Mouse (Mus musculus): ENCODE measurements around the gene Med19. TPM values are rescaled to one million over a fixed set of nuclear protein-coding genes. Genes with fewer than 3 reads are reported as not detected.

Med19 gene
- polyA plus RNA-seq, 1 experiment from 2014 or later = 17.1 TPM

DNA sequence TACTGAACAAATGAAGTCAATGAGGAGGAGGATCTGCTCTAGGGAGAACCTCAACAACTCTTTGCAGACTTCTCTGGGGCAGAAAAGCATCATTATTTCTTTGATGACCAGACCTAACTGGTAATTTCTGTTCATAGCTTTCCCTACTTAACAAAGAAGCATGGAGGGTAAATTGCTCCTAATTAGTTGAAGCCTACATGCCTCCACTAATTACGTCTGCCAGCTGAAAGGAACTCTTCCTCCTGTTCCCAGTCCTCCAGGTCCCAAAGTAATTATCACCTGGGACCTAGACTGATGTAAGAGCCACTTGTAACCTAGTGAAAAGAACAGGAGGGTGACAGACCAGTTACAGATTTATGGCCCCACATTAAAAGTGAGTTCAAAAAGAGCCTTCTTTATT, 29.3 kb downstream of the Med19 start:
- H3K9me3 ChIP-seq (replicated peaks; ENCODE audit: control insufficient read depth, low read length) = no peaks in the 10 kb centered on the region
- 83% methylated on average over 1 of the region's 1 CpGs for WGBS (ENCODE audit: insufficient replicate concordance)
- no peak overlapping the region for H3K4me3 ChIP-seq (ENCODE audit: low read depth, low read length)
- H3K4me2 ChIP-seq (ENCODE audit: low read depth, low read length) = no peak overlapping the region
- no peak overlapping the region for H3K27ac ChIP-seq (ENCODE audit: low read length)
- H3K36me3 ChIP-seq (ENCODE audit: control insufficient read depth, insufficient read depth) = peaks cover 36% of the 10 kb centered on the region
- H3K9ac ChIP-seq (ENCODE audit: low read depth, low read length) = no peak overlapping the region
- peaks cover 24% of the 10 kb centered on the region for H3K4me1 ChIP-seq (ENCODE audit: control insufficient read depth, low read depth, low read length)
- no peak for ATAC-seq (ENCODE audit: low read depth)
- H3K27me3 ChIP-seq (ENCODE audit: control insufficient read depth, insufficient read depth, low read depth, low read length) = no peaks in the 10 kb centered on the region

DNA sequence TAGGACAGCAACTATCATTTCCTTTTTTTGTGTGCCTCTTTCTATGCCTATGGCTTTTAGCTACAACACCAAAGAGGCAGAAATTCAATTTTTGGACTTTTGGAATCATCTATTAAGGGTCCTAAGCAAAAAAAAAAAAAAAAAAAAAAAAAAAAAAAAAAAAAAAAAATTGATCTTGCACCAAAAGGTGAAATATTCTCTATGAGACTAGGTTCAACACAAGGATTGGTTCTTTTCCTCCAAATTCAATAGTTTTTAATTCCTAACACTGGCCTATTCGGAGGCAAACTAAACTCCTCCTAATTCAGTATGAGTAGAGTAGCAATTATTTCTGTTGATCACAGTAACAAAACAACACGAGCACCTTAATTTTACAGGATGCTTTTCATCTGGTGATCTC, 33.7 kb downstream of the Med19 start:
- ATAC-seq (ENCODE audit: low read depth) = no peak
- Histone ChIP-seq H3K9ac (ENCODE audit: low read depth, low read length) (no peak overlapping the region), H3K9me3 (replicated peaks; ENCODE audit: control insufficient read depth, low read length) (no peaks in the 10 kb centered on the region), H3K4me2 (ENCODE audit: low read depth, low read length) (0 out of 2 replicates have a peak overlapping the region, but pooled peaks have one; percentile 13), H3K36me3 (ENCODE audit: control insufficient read depth, insufficient read depth) (peaks cover 29% of the 10 kb centered on the region), H3K4me3 (ENCODE audit: low read depth, low read length) (no peak overlapping the region), H3K4me1 (ENCODE audit: control insufficient read depth, low read depth, low read length) (peaks cover 23% of the 10 kb centered on the region), H3K27me3 (ENCODE audit: control insufficient read depth, insufficient read depth, low read depth, low read length) (no peaks in the 10 kb centered on the region), H3K27ac (ENCODE audit: low read length) (no peak overlapping the region)
- WGBS (ENCODE audit: insufficient replicate concordance) = 88% methylated on average over 2 of the region's 2 CpGs

- Histone ChIP-seq H3K36me3 (ENCODE audit: control insufficient read depth, insufficient read depth) (peaks cover 16% of the 10 kb centered on the region), H3K4me1 (ENCODE audit: control insufficient read depth, low read depth, low read length) (peaks cover 23% of the 10 kb centered on the region), H3K27ac (ENCODE audit: low read length) (peak overlapping the region; percentile 98), H3K9ac (ENCODE audit: low read depth, low read length) (peak overlapping the region; percentile 99), H3K9me3 (replicated peaks; ENCODE audit: control insufficient read depth, low read length) (no peaks in the 10 kb centered on the region), H3K4me3 (ENCODE audit: low read depth, low read length) (peak overlapping the region; percentile 99), H3K4me2 (ENCODE audit: low read depth, low read length) (peak overlapping the region; percentile 73), H3K27me3 (ENCODE audit: control insufficient read depth, insufficient read depth, low read depth, low read length) (no peaks in the 10 kb centered on the region)
- WGBS (ENCODE audit: insufficient replicate concordance) = under 1% methylated on average over 25 of the region's 26 CpGs
- ATAC-seq (ENCODE audit: low read depth) = no peak
These were observed 36.2 kb downstream of the Med19 start for GRCm38 (mm10) chr2:84714422-84714810.

DNA sequence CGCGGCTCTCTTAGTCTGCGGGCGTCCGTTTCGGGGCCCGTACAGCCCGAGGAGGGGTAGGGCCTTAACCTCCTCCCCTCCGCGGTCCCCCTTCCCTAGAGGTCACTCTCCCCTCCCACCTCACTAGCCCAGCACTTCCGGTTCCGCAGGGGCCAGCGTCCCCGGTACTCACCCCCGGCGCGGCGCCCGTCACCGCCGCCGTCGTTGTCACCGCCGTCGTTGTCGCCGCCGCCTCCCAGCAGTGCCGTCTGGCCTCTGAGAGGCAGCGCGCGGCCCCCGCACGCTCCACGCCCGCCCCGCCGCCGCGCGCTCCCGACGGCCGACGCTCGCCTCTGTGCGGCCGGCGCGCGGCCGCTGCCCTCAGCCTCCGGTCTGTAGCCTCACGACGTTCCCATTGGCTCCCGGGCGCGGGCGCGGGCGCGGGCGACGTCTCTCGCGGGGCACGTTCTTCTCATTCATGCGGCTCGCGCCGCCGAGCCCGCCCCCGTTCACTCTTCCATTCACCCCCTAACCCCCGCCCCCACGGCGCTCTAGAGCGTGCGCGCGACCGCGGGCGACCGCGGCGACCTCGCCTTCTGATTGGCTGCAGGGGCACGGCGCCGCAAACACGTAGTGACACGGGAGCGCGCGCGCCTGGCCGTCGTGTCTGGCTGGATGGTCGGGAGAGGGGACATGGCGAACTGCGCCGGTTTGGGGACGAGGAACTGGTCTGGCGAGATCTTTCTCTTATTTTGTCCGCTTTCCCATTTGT, 36.8 kb downstream of the Med19 start, which contains the start of gene Zdhhc5:
Gene Zdhhc5, minus strand, starts transcription at position 370 of the 751 bp plus-strand sequence.
- H3K4me3 ChIP-seq (ENCODE audit: low read depth, low read length) = peak within 1 kb of the TSS; percentile 99
- peak within 1 kb of the TSS; percentile 96 for H3K4me2 ChIP-seq (ENCODE audit: low read depth, low read length)
- H3K4me1 ChIP-seq (ENCODE audit: control insufficient read depth, low read depth, low read length) = peaks cover 22% of the 10 kb centered on the region
- peak; percentile 89 for ATAC-seq (ENCODE audit: low read depth)
- H3K36me3 ChIP-seq (ENCODE audit: control insufficient read depth, insufficient read depth) = peaks cover 12% of the 10 kb centered on the region
- WGBS (ENCODE audit: insufficient replicate concordance) = under 1% methylated on average over 106 of the region's 107 CpGs
- peak within 1 kb of the TSS; percentile 98 for H3K27ac ChIP-seq (ENCODE audit: low read length)
- H3K9ac ChIP-seq (ENCODE audit: low read depth, low read length) = peak within 1 kb of the TSS; percentile 99
- no peaks in the 10 kb centered on the region for H3K27me3 ChIP-seq (ENCODE audit: control insufficient read depth, insufficient read depth, low read depth, low read length)
- H3K9me3 ChIP-seq (replicated peaks; ENCODE audit: control insufficient read depth, low read length) = no peaks in the 10 kb centered on the region

- H3K4me3 ChIP-seq (ENCODE audit: low read depth, low read length) = peak overlapping the region; percentile 99
- peak overlapping the region; percentile 96 for H3K4me2 ChIP-seq (ENCODE audit: low read depth, low read length)
- ATAC-seq (ENCODE audit: low read depth) = peak; percentile 81
- no peaks in the 10 kb centered on the region for H3K27me3 ChIP-seq (ENCODE audit: control insufficient read depth, insufficient read depth, low read depth, low read length)
- peaks cover 4% of the 10 kb centered on the region for H3K36me3 ChIP-seq (ENCODE audit: control insufficient read depth, insufficient read depth)
- H3K9ac ChIP-seq (ENCODE audit: low read depth, low read length) = peak overlapping the region; percentile 99
- H3K4me1 ChIP-seq (ENCODE audit: control insufficient read depth, low read depth, low read length) = peaks cover 20% of the 10 kb centered on the region
- under 1% methylated on average over 33 of the region's 33 CpGs for WGBS (ENCODE audit: insufficient replicate concordance)
- H3K9me3 ChIP-seq (replicated peaks; ENCODE audit: control insufficient read depth, low read length) = no peaks in the 10 kb centered on the region
- H3K27ac ChIP-seq (ENCODE audit: low read length) = peak overlapping the region; percentile 98
These were observed 37.6 kb downstream of the Med19 start for GRCm38 (mm10) chr2:84715562-84716361.

DNA sequence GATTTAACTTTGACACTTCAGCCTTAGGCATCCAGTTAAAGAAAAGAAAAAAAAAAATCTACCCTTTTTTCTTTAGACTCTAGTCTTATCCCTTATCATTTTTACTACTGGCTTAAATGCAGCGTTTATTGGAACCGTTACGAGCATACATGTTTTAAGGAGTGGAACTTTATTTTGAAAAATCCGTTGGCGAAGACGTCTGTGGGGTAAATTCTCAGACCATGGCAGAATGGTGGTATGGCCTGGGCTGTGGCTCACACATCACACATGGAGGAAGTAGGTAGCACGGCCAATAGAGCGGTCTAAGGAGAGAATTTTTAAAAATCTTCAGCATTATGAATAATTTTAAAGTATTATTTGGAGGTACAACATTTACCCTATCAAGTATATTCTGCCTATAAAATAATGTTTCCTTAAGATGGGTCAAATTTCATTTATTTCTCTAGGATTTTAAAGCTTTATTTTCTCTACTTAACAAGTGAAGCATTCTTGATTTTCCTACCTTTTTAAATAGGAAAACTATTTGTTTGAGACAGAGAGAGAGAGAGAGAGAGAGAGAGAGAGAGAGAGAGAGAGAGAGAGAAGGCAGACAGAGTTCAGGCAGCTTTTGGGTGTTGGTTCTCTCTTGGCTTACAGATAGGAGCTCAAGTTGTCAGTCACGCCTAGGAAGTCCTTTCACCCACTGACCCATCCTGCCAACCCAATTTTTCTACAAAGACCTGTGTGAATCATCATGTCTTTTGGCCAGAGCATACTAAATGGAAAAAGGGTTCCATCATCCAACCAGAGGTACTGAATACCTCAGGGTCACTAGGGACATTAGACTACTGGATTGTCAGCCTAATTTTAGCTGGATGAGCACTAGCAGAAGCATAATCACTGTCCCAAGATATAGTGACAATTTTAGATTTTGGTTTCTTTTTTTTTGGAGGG, 38.5 kb downstream of the Med19 start:
- Histone ChIP-seq H3K36me3 (ENCODE audit: control insufficient read depth, insufficient read depth) (peaks cover 7% of the 10 kb centered on the region), H3K4me2 (ENCODE audit: low read depth, low read length) (peak overlapping the region; percentile 96), H3K4me3 (ENCODE audit: low read depth, low read length) (peak overlapping the region; percentile 99), H3K9ac (ENCODE audit: low read depth, low read length) (peak overlapping the region; percentile 99), H3K9me3 (replicated peaks; ENCODE audit: control insufficient read depth, low read length) (no peaks in the 10 kb centered on the region), H3K27me3 (ENCODE audit: control insufficient read depth, insufficient read depth, low read depth, low read length) (no peaks in the 10 kb centered on the region), H3K4me1 (ENCODE audit: control insufficient read depth, low read depth, low read length) (peaks cover 27% of the 10 kb centered on the region), H3K27ac (ENCODE audit: low read length) (peak overlapping the region; percentile 98)
- no peak for ATAC-seq (ENCODE audit: low read depth)
- WGBS (ENCODE audit: insufficient replicate concordance) = 14% methylated on average over 9 of the region's 9 CpGs

DNA sequence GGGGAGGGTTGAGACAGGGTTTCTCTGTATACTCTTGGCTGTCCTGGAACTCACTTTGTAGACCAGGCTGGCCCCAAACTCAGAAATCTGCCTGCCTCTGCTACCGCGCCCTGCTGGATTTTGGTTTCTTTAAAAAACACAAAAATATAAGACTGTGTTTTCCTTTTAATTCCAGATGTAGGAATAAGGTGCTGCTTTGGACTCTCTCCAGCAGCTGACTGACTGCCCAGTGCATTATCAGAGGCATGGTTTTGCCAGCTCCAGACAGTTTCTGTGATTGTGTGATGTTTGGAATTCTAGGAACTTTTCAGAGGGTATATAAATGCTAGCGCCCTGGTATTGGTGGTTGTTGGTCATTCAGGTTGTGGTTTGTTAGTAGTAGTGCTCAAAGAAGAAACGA, 39.2 kb downstream of the Med19 start:
- Histone ChIP-seq H3K4me2 (ENCODE audit: low read depth, low read length) (peak overlapping the region; percentile 96), H3K9me3 (replicated peaks; ENCODE audit: control insufficient read depth, low read length) (no peaks in the 10 kb centered on the region), H3K4me1 (ENCODE audit: control insufficient read depth, low read depth, low read length) (peaks cover 26% of the 10 kb centered on the region), H3K9ac (ENCODE audit: low read depth, low read length) (no peak overlapping the region; the same call in 1 of the 2 replicates), H3K27me3 (ENCODE audit: control insufficient read depth, insufficient read depth, low read depth, low read length) (no peaks in the 10 kb centered on the region), H3K36me3 (ENCODE audit: control insufficient read depth, insufficient read depth) (peaks cover 9% of the 10 kb centered on the region), H3K27ac (ENCODE audit: low read length) (peak overlapping the region; percentile 91), H3K4me3 (ENCODE audit: low read depth, low read length) (no peak overlapping the region)
- no peak for ATAC-seq (ENCODE audit: low read depth)
- 83% methylated on average over 4 of the region's 4 CpGs for WGBS (ENCODE audit: insufficient replicate concordance)

DNA sequence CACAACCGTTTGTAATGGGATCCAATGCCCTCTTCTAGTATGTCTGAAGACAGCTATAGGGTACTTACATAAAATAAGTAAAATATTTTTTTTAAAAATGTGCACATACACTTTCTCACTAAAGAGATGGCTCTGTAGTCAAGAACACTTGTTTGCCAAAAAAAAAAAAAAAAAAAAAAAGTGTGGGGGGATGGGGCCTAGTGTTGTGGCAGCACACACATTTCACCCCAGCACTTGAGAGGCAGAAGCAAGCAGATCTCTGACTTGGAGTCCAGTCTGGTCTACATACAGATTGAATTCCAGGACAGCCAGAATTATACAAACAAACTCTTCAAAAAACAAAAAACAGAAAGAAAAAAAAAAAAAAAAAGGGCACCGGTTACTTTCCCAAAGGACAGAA, 42.5 kb downstream of the Med19 start:
- Histone ChIP-seq H3K27me3 (ENCODE audit: control insufficient read depth, insufficient read depth, low read depth, low read length) (no peaks in the 10 kb centered on the region), H3K4me3 (ENCODE audit: low read depth, low read length) (no peak overlapping the region), H3K4me1 (ENCODE audit: control insufficient read depth, low read depth, low read length) (peaks cover 30% of the 10 kb centered on the region), H3K4me2 (ENCODE audit: low read depth, low read length) (no peak overlapping the region), H3K36me3 (ENCODE audit: control insufficient read depth, insufficient read depth) (peaks cover 36% of the 10 kb centered on the region), H3K9me3 (replicated peaks; ENCODE audit: control insufficient read depth, low read length) (no peaks in the 10 kb centered on the region), H3K27ac (ENCODE audit: low read length) (no peak overlapping the region), H3K9ac (ENCODE audit: low read depth, low read length) (no peak overlapping the region)
- WGBS (ENCODE audit: insufficient replicate concordance) = 80% methylated on average over 2 of the region's 2 CpGs
- no peak for ATAC-seq (ENCODE audit: low read depth)
